Mouse (Mus musculus) erythroblast, embryonic 14.5 days (primary cell): ENCODE results near the gene 1110051M20Rik.

Source experiments
- GATA1 ChIP-seq: IDR thresholded peaks from 2 replicates; pipeline ENCODE4 v1.6.1; 2012; ENCODE audit warnings: low read length, inconsistent platforms, mixed read lengths
- TAL1 ChIP-seq: IDR thresholded peaks from 3 replicates; pipeline ENCODE4 v1.6.1; 2012; ENCODE audit warnings: low read length, inconsistent platforms, mixed read lengths

DNA sequence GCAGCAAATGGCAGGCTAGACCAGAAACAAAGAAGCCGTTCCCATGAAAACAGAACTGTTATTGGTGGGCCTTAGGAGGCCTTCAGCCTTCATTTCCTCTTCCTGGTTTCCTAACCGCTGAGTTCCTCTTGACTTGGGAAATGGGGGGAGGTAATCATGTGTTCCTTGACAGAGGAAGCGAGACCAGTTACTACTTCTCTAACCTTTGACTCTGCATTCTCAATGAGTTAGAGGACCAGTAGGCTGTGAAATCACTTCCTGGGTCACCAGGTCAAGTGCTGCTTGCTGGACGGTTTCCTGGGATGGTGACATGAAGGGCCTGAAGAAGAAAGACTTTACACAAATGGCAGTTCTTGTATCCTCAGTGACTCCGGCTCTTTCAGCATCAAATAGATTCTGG is 32.1 kb downstream of the 1110051M20Rik start:
- no peak for TF ChIP-seq GATA1
- no peak for TF ChIP-seq TAL1
